Mouse (Mus musculus) kidney, embryonic 15.5 days (tissue): ENCODE data around the gene Neurod2. TPM values are rescaled to one million over a fixed set of nuclear protein-coding genes. Genes with fewer than 3 reads are reported as not detected.
A peak's percentile ranks its signal among the peaks of the same experiment; 100 is the strongest.

Experiments
- ATAC-seq: fragments of 200-750 bp; cut with Nextera tagmentation; replicated peaks from 2 replicates; pipeline ENCODE4 v1.8.0; 2017; ENCODE audit warnings: moderate TSS enrichment; ENCODE audit not compliant: low FRiP score
- H3K27ac ChIP-seq: fragments of 300-500 bp; sonication (generic); 2 replicates; pipeline ENCODE4 v1.5.1; 2015; ENCODE audit warnings: mild to moderate bottlenecking, inconsistent platforms
- H3K27me3 ChIP-seq: fragments of 300-500 bp; sonication (generic); 2 replicates; pipeline ENCODE4 v1.6.1; 2015; ENCODE audit warnings: inconsistent platforms
- H3K36me3 ChIP-seq: fragments of 300-500 bp; sonication (generic); 2 replicates; pipeline ENCODE4 v1.6.1; 2015; ENCODE audit warnings: inconsistent platforms
- H3K4me1 ChIP-seq: fragments of 300-500 bp; sonication (generic); 2 replicates; pipeline ENCODE4 v1.6.1; 2015; ENCODE audit warnings: inconsistent platforms
- H3K4me2 ChIP-seq: fragments of 300-500 bp; sonication (generic); 2 replicates; pipeline ENCODE4 v1.6.1; 2015; ENCODE audit warnings: moderate library complexity, mild to moderate bottlenecking, inconsistent platforms
- H3K4me3 ChIP-seq: fragments of 300-500 bp; sonication (generic); replicated peaks from 2 replicates; pipeline ENCODE4 v1.5.1; 2015; ENCODE audit warnings: mild to moderate bottlenecking, inconsistent platforms
- H3K9ac ChIP-seq: fragments of 300-500 bp; sonication (generic); 2 replicates; pipeline ENCODE4 v1.6.1; 2015; ENCODE audit warnings: mild to moderate bottlenecking, inconsistent platforms
- H3K9me3 ChIP-seq: fragments of 300-500 bp; sonication (generic); replicated peaks from 2 replicates; pipeline ENCODE4 v1.6.1; 2016; ENCODE audit warnings: inconsistent platforms
- WGBS: fragments of 180-500 bp; shearing (Covaris S2); methylation state at CpG from one replicate; pipeline ENCODE4 v1.1.7; 2015; ENCODE audit warnings: mixed read lengths; 5-methylcytosine and 5-hydroxymethylcytosine counted together
- polyA plus RNA-seq: library from polyadenylated mRNA; unstranded; fragments of >200 nt; fragmentation: Nextera tagmentation; extraction: Ambion mirVana; gene quantifications from 2 replicates; pipeline ENCODE4 v1.2.1, GENCODE M21; 2015

Neurod2 gene
- not detected in 2 replicates for polyA plus RNA-seq

- no peak for ATAC-seq
- Histone ChIP-seq H3K36me3 (no peaks in the 10 kb centered on the region), H3K27me3 (peaks cover 100% of the 10 kb centered on the region), H3K4me2 (peak within 1 kb of the TSS; percentile 54), H3K9ac (no peak within 1 kb of the TSS), H3K4me1 (peaks cover 31% of the 10 kb centered on the region), H3K27ac (no peak within 1 kb of the TSS), H3K4me3 (peak within 1 kb of the TSS; percentile 32), H3K9me3 (no peaks in the 10 kb centered on the region)
- WGBS = 1% methylated on average over 38 of the region's 38 CpGs
These were observed at the start of gene Neurod2 for GRCm38 (mm10) chr11:98329081-98329959. Neurod2 (minus strand) TSS chr11:98329648.

- H3K36me3 ChIP-seq = peaks cover 76% of the 10 kb centered on the region
- WGBS = 84% methylated on average over 11 of the region's 11 CpGs
- no peaks in the 10 kb centered on the region for H3K27me3 ChIP-seq
- no peak for ATAC-seq
- H3K9me3 ChIP-seq = no peaks in the 10 kb centered on the region
- H3K4me1 ChIP-seq = 0 out of 2 replicates have a peak, but pooled peaks cover 3% of the 10 kb centered on the region
- no peak overlapping the region for H3K27ac ChIP-seq
- no peak overlapping the region for H3K4me3 ChIP-seq
- H3K9ac ChIP-seq = no peak overlapping the region
- H3K4me2 ChIP-seq = no peak overlapping the region
These were observed 48.3 kb upstream of the Neurod2 start for GRCm38 (mm10) chr11:98377787-98378186.

- Histone ChIP-seq H3K27ac (no peak overlapping the region), H3K36me3 (peaks cover 76% of the 10 kb centered on the region), H3K4me3 (no peak overlapping the region), H3K4me1 (peaks cover 9% of the 10 kb centered on the region; the same call in 1 of the 2 replicates), H3K4me2 (no peak overlapping the region), H3K9me3 (no peaks in the 10 kb centered on the region), H3K9ac (no peak overlapping the region), H3K27me3 (no peaks in the 10 kb centered on the region)
- 76% methylated on average over 5 of the region's 5 CpGs for WGBS
- no peak for ATAC-seq
These were observed 47.3 kb upstream of the Neurod2 start for GRCm38 (mm10) chr11:98376756-98377155.

- Histone ChIP-seq H3K9ac (no peak overlapping the region), H3K4me3 (no peak overlapping the region), H3K4me1 (peaks cover 9% of the 10 kb centered on the region; the same call in 1 of the 2 replicates), H3K36me3 (peaks cover 58% of the 10 kb centered on the region), H3K9me3 (no peaks in the 10 kb centered on the region), H3K27me3 (no peaks in the 10 kb centered on the region), H3K4me2 (no peak overlapping the region), H3K27ac (no peak overlapping the region)
- no peak for ATAC-seq
- WGBS = 80% methylated on average over 8 of the region's 8 CpGs
These were observed 44.8 kb upstream of the Neurod2 start for GRCm38 (mm10) chr11:98374266-98374665.

GRCm38 (mm10) chr11:98373244-98373643 is 43.8 kb upstream of the Neurod2 start:
- ATAC-seq = no peak
- H3K27ac ChIP-seq = no peak overlapping the region
- no peaks in the 10 kb centered on the region for H3K9me3 ChIP-seq
- peaks cover 48% of the 10 kb centered on the region for H3K36me3 ChIP-seq
- WGBS = 90% methylated on average over 6 of the region's 6 CpGs
- no peak overlapping the region for H3K9ac ChIP-seq
- no peaks in the 10 kb centered on the region for H3K27me3 ChIP-seq
- no peak overlapping the region for H3K4me3 ChIP-seq
- peaks cover 9% of the 10 kb centered on the region; the same call in 1 of the 2 replicates for H3K4me1 ChIP-seq
- H3K4me2 ChIP-seq = no peak overlapping the region

- H3K9ac ChIP-seq = no peak overlapping the region
- H3K27ac ChIP-seq = no peak overlapping the region
- no peak overlapping the region for H3K4me3 ChIP-seq
- no peaks in the 10 kb centered on the region for H3K27me3 ChIP-seq
- no peaks in the 10 kb centered on the region for H3K9me3 ChIP-seq
- H3K4me1 ChIP-seq = peaks cover 12% of the 10 kb centered on the region
- no peak overlapping the region for H3K4me2 ChIP-seq
- H3K36me3 ChIP-seq = peaks cover 39% of the 10 kb centered on the region
- no peak for ATAC-seq
- 4% methylated on average over 2 of the region's 2 CpGs for WGBS
These were observed 43.0 kb upstream of the Neurod2 start for GRCm38 (mm10) chr11:98372406-98372805.

- ATAC-seq = no peak
- no peak overlapping the region for H3K9ac ChIP-seq
- no peak overlapping the region for H3K4me3 ChIP-seq
- H3K36me3 ChIP-seq = peaks cover 32% of the 10 kb centered on the region
- H3K27ac ChIP-seq = no peak overlapping the region
- peaks cover 15% of the 10 kb centered on the region for H3K4me1 ChIP-seq
- no peak overlapping the region for H3K4me2 ChIP-seq
- 53% methylated on average over 10 of the region's 10 CpGs for WGBS
- no peaks in the 10 kb centered on the region for H3K9me3 ChIP-seq
- H3K27me3 ChIP-seq = no peaks in the 10 kb centered on the region
These were observed 42.2 kb upstream of the Neurod2 start for GRCm38 (mm10) chr11:98371556-98372240.

GRCm38 (mm10) chr11:98370588-98370987 is 41.1 kb upstream of the Neurod2 start:
- Histone ChIP-seq H3K9ac (no peak overlapping the region), H3K27ac (no peak overlapping the region), H3K4me1 (peaks cover 15% of the 10 kb centered on the region), H3K27me3 (no peaks in the 10 kb centered on the region), H3K4me3 (no peak overlapping the region), H3K36me3 (peaks cover 21% of the 10 kb centered on the region), H3K4me2 (no peak overlapping the region), H3K9me3 (no peaks in the 10 kb centered on the region)
- 81% methylated on average over 2 of the region's 2 CpGs for WGBS
- ATAC-seq = no peak

GRCm38 (mm10) chr11:98369337-98369736 is 39.9 kb upstream of the Neurod2 start:
- Histone ChIP-seq H3K9ac (no peak overlapping the region), H3K4me3 (no peak overlapping the region), H3K4me2 (no peak overlapping the region), H3K27me3 (no peaks in the 10 kb centered on the region), H3K27ac (no peak overlapping the region), H3K36me3 (peaks cover 9% of the 10 kb centered on the region; the same call in 1 of the 2 replicates), H3K4me1 (peaks cover 15% of the 10 kb centered on the region), H3K9me3 (no peaks in the 10 kb centered on the region)
- no peak for ATAC-seq
- WGBS = 79% methylated on average over 6 of the region's 6 CpGs

- Histone ChIP-seq H3K4me1 (peaks cover 15% of the 10 kb centered on the region), H3K4me2 (no peak overlapping the region), H3K36me3 (no peaks in the 10 kb centered on the region), H3K9ac (no peak overlapping the region), H3K27ac (no peak overlapping the region), H3K27me3 (no peaks in the 10 kb centered on the region), H3K4me3 (no peak overlapping the region), H3K9me3 (no peaks in the 10 kb centered on the region)
- 78% methylated on average over 7 of the region's 7 CpGs for WGBS
- no peak for ATAC-seq
These were observed 38.4 kb upstream of the Neurod2 start for GRCm38 (mm10) chr11:98367863-98368186.

- Histone ChIP-seq H3K9ac (no peak overlapping the region), H3K4me2 (no peak overlapping the region), H3K27ac (0 out of 2 replicates have a peak overlapping the region, but pooled peaks have one; percentile 32), H3K4me3 (no peak overlapping the region), H3K27me3 (no peaks in the 10 kb centered on the region), H3K36me3 (no peaks in the 10 kb centered on the region), H3K9me3 (no peaks in the 10 kb centered on the region), H3K4me1 (peaks cover 17% of the 10 kb centered on the region)
- 75% methylated on average over 10 of the region's 10 CpGs for WGBS
- ATAC-seq = no peak
These were observed 37.9 kb upstream of the Neurod2 start for GRCm38 (mm10) chr11:98367171-98367862.

GRCm38 (mm10) chr11:98366290-98366689 is 36.8 kb upstream of the Neurod2 start:
- no peak for ATAC-seq
- 76% methylated on average over 10 of the region's 10 CpGs for WGBS
- Histone ChIP-seq H3K36me3 (no peaks in the 10 kb centered on the region), H3K4me3 (no peak overlapping the region), H3K9ac (no peak overlapping the region), H3K27ac (no peak overlapping the region), H3K4me1 (peaks cover 17% of the 10 kb centered on the region), H3K27me3 (no peaks in the 10 kb centered on the region), H3K4me2 (no peak overlapping the region), H3K9me3 (no peaks in the 10 kb centered on the region)
